Mouse (Mus musculus): ENCODE data around the gene Dohh. TPM values are rescaled to one million over a fixed set of nuclear protein-coding genes. Genes with fewer than 3 reads are reported as not detected.

The Dohh gene
- total RNA-seq (2014; rRNA removed) (146 TPM in 2 replicates), polyA plus RNA-seq (2015; fragmentation: Nextera tagmentation; extraction: Ambion mirVana) (111 and 114 TPM in 2 replicates)

GRCm38 (mm10) chr10:81383802-81384604 is at the start of gene Dohh, which contains the start of gene Gm48551:
Gene Dohh (plus strand): TSS chr10:81384428.
Gene Gm48551 (plus strand): TSS chr10:81384466.
- Histone ChIP-seq H3K9me3 (ENCODE audit: low read length) (no peaks in the 10 kb centered on the region), H3K27me3 (ENCODE audit: insufficient read depth, low read length) (no peaks in the 10 kb centered on the region), H3K4me1 (ENCODE audit: insufficient read depth, low read length) (peaks cover 10% of the 10 kb centered on the region; the same call in 1 of the 2 replicates), H3K4me3 (ENCODE audit: low read length) (peak within 1 kb of the TSS; percentile 93), H3K27ac (peak within 1 kb of the TSS; percentile 94), H3K4me2 (ENCODE audit: low read depth, low read length) (peak within 1 kb of the TSS; percentile 97), H3K36me3 (ENCODE audit: insufficient read depth, low read length) (peaks cover 33% of the 10 kb centered on the region), H3K9ac (replicated peaks; ENCODE audit: low read length) (peak within 1 kb of the TSS; percentile 87)
- 4% methylated on average over 50 of the region's 54 CpGs for WGBS
- peak; percentile 96 for ATAC-seq
- no peak for TF ChIP-seq CTCF (IDR thresholded peaks at IDR 0.05; ENCODE audit: low read depth)
- peak; percentile 100 for DNase-seq (ENCODE audit: low spot score)

GRCm38 (mm10) chr10:81335393-81336340 is 48.6 kb upstream of the Dohh start:
- no peak overlapping the region for H3K27ac ChIP-seq
- H3K9ac ChIP-seq (replicated peaks; ENCODE audit: low read length): no peak overlapping the region
- H3K27me3 ChIP-seq (ENCODE audit: insufficient read depth, low read length): no peaks in the 10 kb centered on the region
- peak; percentile 33; the same call in 1 of the 2 replicates for ATAC-seq
- WGBS: 36% methylated on average over 19 of the region's 19 CpGs
- no peaks in the 10 kb centered on the region for H3K36me3 ChIP-seq (ENCODE audit: insufficient read depth, low read length)
- H3K4me1 ChIP-seq (ENCODE audit: insufficient read depth, low read length): 0 out of 2 replicates have a peak, but pooled peaks cover 7% of the 10 kb centered on the region
- no peak overlapping the region for H3K4me3 ChIP-seq (ENCODE audit: low read length)
- DNase-seq (ENCODE audit: low spot score): peak; percentile 39
- H3K4me2 ChIP-seq (ENCODE audit: low read depth, low read length): no peak overlapping the region
- no peak for TF ChIP-seq CTCF (IDR thresholded peaks at IDR 0.05; ENCODE audit: low read depth)
- no peaks in the 10 kb centered on the region for H3K9me3 ChIP-seq (ENCODE audit: low read length)

GRCm38 (mm10) chr10:81336558-81336957 is 47.7 kb upstream of the Dohh start:
- Histone ChIP-seq H3K27ac (no peak overlapping the region), H3K9ac (replicated peaks; ENCODE audit: low read length) (no peak overlapping the region), H3K9me3 (ENCODE audit: low read length) (no peaks in the 10 kb centered on the region), H3K27me3 (ENCODE audit: insufficient read depth, low read length) (no peaks in the 10 kb centered on the region), H3K4me2 (ENCODE audit: low read depth, low read length) (no peak overlapping the region), H3K4me1 (ENCODE audit: insufficient read depth, low read length) (0 out of 2 replicates have a peak, but pooled peaks cover 7% of the 10 kb centered on the region), H3K4me3 (ENCODE audit: low read length) (no peak overlapping the region), H3K36me3 (ENCODE audit: insufficient read depth, low read length) (no peaks in the 10 kb centered on the region)
- WGBS: 96% methylated on average over 4 of the region's 4 CpGs
- ATAC-seq (no peak), DNase-seq (ENCODE audit: low spot score) (no peak)
- no peak for TF ChIP-seq CTCF (IDR thresholded peaks at IDR 0.05; ENCODE audit: low read depth)

GRCm38 (mm10) chr10:81340551-81341332 is 43.5 kb upstream of the Dohh start:
- no peak overlapping the region for H3K9ac ChIP-seq (replicated peaks; ENCODE audit: low read length)
- H3K27ac ChIP-seq: no peak overlapping the region
- 39% methylated on average over 17 of the region's 17 CpGs for WGBS
- no peak overlapping the region for H3K4me3 ChIP-seq (ENCODE audit: low read length)
- ATAC-seq (no peak), DNase-seq (ENCODE audit: low spot score) (no peak)
- H3K4me1 ChIP-seq (ENCODE audit: insufficient read depth, low read length): 0 out of 2 replicates have a peak, but pooled peaks cover 4% of the 10 kb centered on the region
- TF ChIP-seq CTCF (IDR thresholded peaks at IDR 0.05; ENCODE audit: low read depth): no peak
- H3K4me2 ChIP-seq (ENCODE audit: low read depth, low read length): no peak overlapping the region
- H3K27me3 ChIP-seq (ENCODE audit: insufficient read depth, low read length): peaks cover 28% of the 10 kb centered on the region; the same call in 1 of the 2 replicates
- no peaks in the 10 kb centered on the region for H3K36me3 ChIP-seq (ENCODE audit: insufficient read depth, low read length)
- H3K9me3 ChIP-seq (ENCODE audit: low read length): no peaks in the 10 kb centered on the region

- H3K36me3 ChIP-seq (ENCODE audit: insufficient read depth, low read length): no peaks in the 10 kb centered on the region
- H3K9me3 ChIP-seq (ENCODE audit: low read length): no peaks in the 10 kb centered on the region
- H3K27ac ChIP-seq: no peak overlapping the region
- ATAC-seq (no peak), DNase-seq (ENCODE audit: low spot score) (peak; percentile 64)
- no peak overlapping the region for H3K4me2 ChIP-seq (ENCODE audit: low read depth, low read length)
- no peak overlapping the region for H3K4me3 ChIP-seq (ENCODE audit: low read length)
- 0 out of 2 replicates have a peak, but pooled peaks cover 1% of the 10 kb centered on the region for H3K4me1 ChIP-seq (ENCODE audit: insufficient read depth, low read length)
- 34% methylated on average over 16 of the region's 16 CpGs for WGBS
- peak; percentile 79 for TF ChIP-seq CTCF (IDR thresholded peaks at IDR 0.05; ENCODE audit: low read depth)
- H3K27me3 ChIP-seq (ENCODE audit: insufficient read depth, low read length): peaks cover 28% of the 10 kb centered on the region; the same call in 1 of the 2 replicates
- no peak overlapping the region for H3K9ac ChIP-seq (replicated peaks; ENCODE audit: low read length)
Observed at GRCm38 (mm10) chr10:81341333-81341949, 42.8 kb upstream of the Dohh start.

All from hindbrain, postnatal 0 days (tissue).